Mouse (Mus musculus): ENCODE measurements at regions not wholly inside any gene's neighbourhood (a gene's known extent, or its start where the extent isn't known, plus 50 kb on each side); places are given as distances from the start of the nearest gene placed in this dataset.

DNA sequence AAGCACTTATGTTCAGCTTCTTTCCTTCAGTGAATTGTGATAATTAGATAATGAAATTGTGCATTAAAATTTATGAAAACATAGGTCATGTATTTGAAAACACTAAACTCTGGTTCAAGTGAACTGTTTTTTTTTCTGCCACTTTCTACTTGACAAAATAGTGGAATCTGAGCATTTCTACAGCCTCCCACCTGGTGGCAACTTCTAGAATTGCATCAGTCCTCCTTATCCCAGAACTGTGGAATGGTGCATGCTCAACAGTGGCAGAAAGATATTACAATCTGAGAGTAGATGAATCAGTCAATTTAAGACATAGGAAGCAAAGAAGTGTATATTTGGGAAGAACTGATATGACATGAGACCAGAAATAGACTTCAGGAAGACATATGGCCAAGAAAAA lies 84.1 kb upstream of the Gm28269 start:
- DNase-seq (ENCODE audit: low spot score) = no peak
- intact Hi-C loops (cut with DNase I) = loop anchor here (2.0 kb wide), 1 partner anchor 444 kb away; no protein-coding TSS in a partner anchor

DNA sequence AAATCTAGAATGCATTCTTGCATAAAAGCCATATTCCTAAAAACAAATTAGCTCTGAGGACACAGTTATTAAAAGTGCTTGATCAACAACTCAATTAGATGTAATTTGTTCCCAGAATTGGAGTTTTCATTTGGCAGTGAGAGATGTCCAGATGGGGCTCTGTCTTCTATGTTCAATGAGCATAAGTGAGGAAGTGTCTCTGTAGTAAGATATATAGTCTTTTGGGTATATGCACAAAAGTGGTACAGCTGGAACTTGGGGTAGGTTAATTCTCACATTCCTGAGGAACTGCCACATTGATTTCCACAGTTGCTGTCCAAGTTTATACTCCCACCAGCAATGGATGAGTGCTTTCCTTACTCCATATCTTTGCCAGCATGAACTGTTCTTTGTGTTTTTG lies 64.3 kb upstream of the Gm28269 start:
- intact Hi-C loops (cut with DNase I) = no loop called here

GRCm38 (mm10) chrX:21801834-21802233 lies 56.9 kb upstream of the Gm28269 start:
- intact Hi-C loops (cut with DNase I) = no loop called here
- DNase-seq (ENCODE audit: low spot score) = no peak

More for the DNA sequence above, 64.3 kb upstream of the Gm28269 start:
- DNase-seq (ENCODE audit: low spot score) = no peak
